Comparison of ENCODE assay signal across 16 mouse cellular contexts in the genomic region with DNA sequence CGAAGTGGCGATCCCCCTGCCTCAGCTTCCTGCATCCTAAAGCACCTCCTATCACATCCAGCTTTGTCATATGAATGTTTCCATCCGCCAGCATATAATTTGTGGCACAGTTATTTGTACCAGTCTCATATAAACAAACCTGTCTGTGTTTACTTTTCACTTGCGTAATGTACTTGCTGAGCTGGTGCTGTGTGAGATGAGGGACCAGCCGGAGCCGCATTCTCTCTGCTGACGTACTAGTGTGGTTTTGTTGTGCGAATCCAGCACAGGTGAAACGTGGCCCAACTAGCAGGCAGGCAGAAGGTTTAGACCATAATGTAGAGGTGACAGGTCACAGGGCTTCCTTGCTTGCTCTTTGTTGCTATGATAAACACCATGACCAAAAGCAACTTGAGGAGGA.
"Had no signal": no experiment of that assay in that cellular context is flagged by ENCODE, and none has a peak within 500 bp of the region (broad histone marks: within the 10 kb centered on the region; RNA-seq: fewer than 3 reads in every experiment).

No protein-coding gene starts in this region.

- H3K4me1 ChIP-seq: intestine, embryonic 15.5 days; megakaryocyte, embryonic 14.5 days had no signal

- H3K9ac ChIP-seq: intestine, embryonic 15.5 days; kidney, embryonic 15.5 days; liver, embryonic 14.5 days; lung, embryonic 15.5 days had no signal

- H3K36me3 ChIP-seq: intestine, embryonic 15.5 days; lung, embryonic 15.5 days had no signal

- DNase-seq: kidney, adult 11 months; kidney, adult 8-10 months; kidney, postnatal 10 days; kidney, postnatal 36 days; layer of hippocampus, postnatal 36 days; midbrain, embryonic 14.5 days; thymus, adult 18-20 months; thymus, postnatal 36 days had no signal

- H3K27ac ChIP-seq: intestine, embryonic 15.5 days; kidney, embryonic 15.5 days; left cerebral cortex, adult 2 months; liver, embryonic 14.5 days; lung, embryonic 15.5 days had no signal

- H3K4me2 ChIP-seq: intestine, embryonic 15.5 days; kidney, embryonic 15.5 days; lung, embryonic 15.5 days; midbrain, embryonic 11.5 days had no signal

- H3K27me3 ChIP-seq: intestine, embryonic 15.5 days; kidney, embryonic 15.5 days; lung, embryonic 15.5 days; megakaryocyte, embryonic 14.5 days had no signal

- H3K9me3 ChIP-seq: intestine, embryonic 15.5 days; kidney, embryonic 15.5 days; lung, embryonic 15.5 days had no signal

- H3K4me3 ChIP-seq: intestine, embryonic 15.5 days; kidney, embryonic 15.5 days; left cerebral cortex, adult 2 months; lung, embryonic 15.5 days; megakaryocyte, embryonic 14.5 days had no signal

- ATAC-seq: hindbrain, embryonic 16.5 days; intestine, embryonic 15.5 days had no signal
